Mouse (Mus musculus) cerebellum, adult (tissue): Measurements from ENCODE around the gene Mrgprd.
A peak's percentile ranks its signal among the peaks of the same experiment; 100 is the strongest.

ENCODE experiments used
- ATAC-seq: cut with Nextera tagmentation; 2 replicates; pipeline ENCODE4 v1.9.2; 2017; ENCODE audit warnings: mild to moderate bottlenecking, moderate library complexity, mixed read lengths; ENCODE audit not compliant: insufficient number of reproducible peaks, low FRiP score, low TSS enrichment

Mrgprd gene

GRCm38 (mm10) chr7:145301341-145302005 is 13.2 kb upstream of the Mrgprd start:
- ATAC-seq: no peak

- ATAC-seq: peak; percentile 50
These were observed 11.9 kb upstream of the Mrgprd start for GRCm38 (mm10) chr7:145302488-145303285.

GRCm38 (mm10) chr7:145304153-145304552 is 10.5 kb upstream of the Mrgprd start:
- no peak for ATAC-seq

GRCm38 (mm10) chr7:145307636-145308035 is 7.0 kb upstream of the Mrgprd start:
- no peak for ATAC-seq

- ATAC-seq: no peak
These were observed 6.5 kb upstream of the Mrgprd start for GRCm38 (mm10) chr7:145308061-145308675.

GRCm38 (mm10) chr7:145308866-145309265 is 5.8 kb upstream of the Mrgprd start:
- ATAC-seq: no peak

- ATAC-seq: no peak
These were observed 4.8 kb upstream of the Mrgprd start for GRCm38 (mm10) chr7:145309877-145310276.

GRCm38 (mm10) chr7:145310526-145310925 is 4.1 kb upstream of the Mrgprd start:
- no peak for ATAC-seq

GRCm38 (mm10) chr7:145312137-145312536 is 2.5 kb upstream of the Mrgprd start:
- no peak for ATAC-seq

- no peak for ATAC-seq
These were observed 2.9 kb downstream of the Mrgprd start for GRCm38 (mm10) chr7:145317522-145317921.

GRCm38 (mm10) chr7:145319481-145319880 is 4.8 kb downstream of the Mrgprd start:
- ATAC-seq: peak; percentile 71; the same call in 1 of the 2 replicates

- no peak for ATAC-seq
These were observed 9.0 kb downstream of the Mrgprd start for GRCm38 (mm10) chr7:145323607-145324006.

- no peak for ATAC-seq
These were observed 11.1 kb downstream of the Mrgprd start for GRCm38 (mm10) chr7:145325697-145326096.

- ATAC-seq: no peak
These were observed 15.3 kb downstream of the Mrgprd start for GRCm38 (mm10) chr7:145329982-145330381.

- ATAC-seq: no peak
These were observed 16.0 kb downstream of the Mrgprd start for GRCm38 (mm10) chr7:145330641-145331040.

- no peak for ATAC-seq
These were observed 17.9 kb downstream of the Mrgprd start for GRCm38 (mm10) chr7:145332376-145333041.

GRCm38 (mm10) chr7:145333936-145334335 is 19.3 kb downstream of the Mrgprd start:
- no peak for ATAC-seq

- ATAC-seq: no peak; the same call in 1 of the 2 replicates
These were observed 19.9 kb downstream of the Mrgprd start for GRCm38 (mm10) chr7:145334428-145335027.

GRCm38 (mm10) chr7:145335199-145335598 is 20.6 kb downstream of the Mrgprd start:
- peak; percentile 84 for ATAC-seq

GRCm38 (mm10) chr7:145335616-145336332 is 21.1 kb downstream of the Mrgprd start:
- peak; percentile 31; the same call in 1 of the 2 replicates for ATAC-seq
